Mouse (Mus musculus) heart, postnatal 0 days (tissue): ENCODE data around the gene Tank. TPM values are rescaled to one million over a fixed set of nuclear protein-coding genes. Genes with fewer than 3 reads are reported as not detected.

ENCODE experiments used
- ATAC-seq: fragments of 200-750 bp; cut with Nextera tagmentation; 2 replicates; pipeline ENCODE4 v1.8.0; 2017; ENCODE audit warnings: low read depth, moderate number of reproducible peaks, moderate library complexity; ENCODE audit not compliant: insufficient read depth
- DNase-seq: peaks from one replicate; pipeline ENCODE4 v3.0.0-alpha.2; 2016; ENCODE audit warnings: low spot score
- H3K27ac ChIP-seq: fragments of 300-500 bp; sonication (generic); 2 replicates; pipeline ENCODE4 v1.5.1; 2014; ENCODE audit warnings: low read depth, mild to moderate bottlenecking
- H3K27me3 ChIP-seq: fragments of 300-500 bp; sonication (generic); 2 replicates; pipeline ENCODE4 v1.6.1; 2014; ENCODE audit warnings: low read length, mixed read lengths; ENCODE audit not compliant: control insufficient read depth, insufficient read depth
- H3K36me3 ChIP-seq: fragments of 300-500 bp; sonication (generic); replicated peaks from 2 replicates; pipeline ENCODE4 v1.6.1; 2014; ENCODE audit warnings: low read length, mixed read lengths; ENCODE audit not compliant: control insufficient read depth, insufficient read depth
- H3K4me1 ChIP-seq: fragments of 300-500 bp; sonication (generic); 2 replicates; pipeline ENCODE4 v1.6.1; 2014; ENCODE audit warnings: antibody characterized with exemption; ENCODE audit not compliant: control insufficient read depth, insufficient read depth
- H3K4me2 ChIP-seq: fragments of 300-500 bp; sonication (generic); 2 replicates; pipeline ENCODE4 v1.6.1; 2014; ENCODE audit warnings: low read depth, mild to moderate bottlenecking, low read length, moderate library complexity
- H3K4me3 ChIP-seq: fragments of 300-500 bp; sonication (generic); 2 replicates; pipeline ENCODE4 v1.5.1; 2014; ENCODE audit warnings: low read depth, low read length
- H3K9ac ChIP-seq: fragments of 300-500 bp; sonication (generic); replicated peaks from 2 replicates; pipeline ENCODE4 v1.6.1; 2014; ENCODE audit warnings: low read depth, low read length, mixed read lengths
- H3K9me3 ChIP-seq: fragments of 300-500 bp; sonication (generic); replicated peaks from 2 replicates; pipeline ENCODE4 v1.6.1; 2016; ENCODE audit warnings: low read length; ENCODE audit not compliant: control insufficient read depth
- CTCF ChIP-seq: IDR thresholded peaks from 2 replicates; pipeline ENCODE4 v1.5.1; 2016; ENCODE audit warnings: antibody characterized with exemption, control low read depth, low read depth
- EP300 ChIP-seq: IDR thresholded peaks from 2 replicates; pipeline ENCODE4 v1.6.1; 2016; ENCODE audit warnings: antibody characterized with exemption, low read depth
- WGBS: fragments of 180-500 bp; shearing (Covaris S2); extraction: QIAGEN DNeasy Blood & Tissue Kit; methylation state at CpG from one replicate; pipeline ENCODE4 v1.1.7; 2014; 5-methylcytosine and 5-hydroxymethylcytosine counted together
- polyA plus RNA-seq: library from polyadenylated mRNA; unstranded; fragments of >200 nt; fragmentation: Nextera tagmentation; extraction: Ambion mirVana; gene quantifications from 2 replicates; pipeline ENCODE4 v1.2.1, GENCODE M21; 2015
- total RNA-seq: library from RNA; depleted of rRNA; stranded (reverse); fragments of >200 nt; gene quantifications from 2 replicates; pipeline ENCODE4 v1.2.3, GENCODE M21; 2014; ENCODE audit warnings: low replicate concordance

The Tank gene
- total and polyA plus RNA-seq, 2 experiments from 2014 or later, result 17.3 to 22.2 TPM

DNA sequence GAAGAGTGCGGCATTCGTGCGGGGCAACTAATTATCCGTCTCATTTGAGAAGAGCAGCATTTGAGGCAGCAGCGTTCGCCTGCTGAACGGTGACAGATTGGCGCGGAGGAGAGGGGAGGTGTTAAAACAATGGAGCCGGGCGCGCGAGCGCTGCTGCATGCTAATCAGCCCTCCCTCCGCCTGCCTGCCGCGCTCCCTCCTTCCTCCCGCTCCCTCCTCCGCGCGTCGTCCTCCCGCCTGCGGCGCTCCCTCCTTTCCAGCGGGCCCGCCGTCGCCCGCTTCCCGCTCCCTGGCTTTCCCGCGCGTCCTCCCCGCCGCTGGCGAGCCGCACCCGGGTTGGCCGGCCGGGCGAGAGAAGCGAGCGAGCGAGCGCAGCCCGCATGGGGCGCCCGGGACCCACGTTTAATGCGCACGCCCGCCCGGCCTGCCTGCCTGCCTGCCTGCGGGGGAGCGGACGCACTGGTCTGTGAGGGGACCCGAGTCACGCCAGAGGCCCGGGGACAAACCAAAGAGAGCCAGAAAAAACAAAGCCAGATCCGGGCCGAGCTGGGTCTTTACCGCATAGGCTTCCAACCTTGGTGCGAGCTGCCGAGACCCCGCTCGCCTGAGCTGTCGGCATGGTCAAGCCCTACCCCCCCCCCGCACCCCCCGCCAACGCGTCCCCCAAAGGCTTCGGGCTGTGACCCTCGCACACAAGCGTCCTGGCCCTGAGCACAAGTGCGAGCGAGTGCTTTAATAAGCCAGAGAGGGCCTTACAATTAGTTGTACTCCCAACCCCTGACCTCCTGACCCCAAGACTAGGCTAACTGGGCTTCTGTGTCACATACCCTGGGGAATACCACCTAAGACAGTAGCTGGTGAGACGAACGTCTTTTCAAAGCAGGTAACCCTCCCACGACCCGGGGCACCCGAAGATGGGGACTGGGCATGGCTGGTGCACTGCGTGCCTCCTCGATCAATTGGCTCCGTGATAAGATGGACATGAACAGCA is 78.3 kb downstream of the Tank start:
- TF ChIP-seq CTCF (no peak), EP300 (no peak)
- H3K4me2 ChIP-seq, result peak overlapping the region; percentile 97
- WGBS, result 5% methylated on average over 73 of the region's 85 CpGs
- no peaks in the 10 kb centered on the region for H3K27me3 ChIP-seq
- no peaks in the 10 kb centered on the region for H3K9me3 ChIP-seq
- 0 out of 2 replicates have a peak, but pooled peaks cover 3% of the 10 kb centered on the region for H3K36me3 ChIP-seq
- H3K9ac ChIP-seq, result peak overlapping the region; percentile 55
- peak overlapping the region; percentile 65 for H3K4me3 ChIP-seq
- 0 out of 2 replicates have a peak, but pooled peaks cover 2% of the 10 kb centered on the region for H3K4me1 ChIP-seq
- H3K27ac ChIP-seq, result no peak overlapping the region
- DNase-seq (peak; percentile 49), ATAC-seq (peak; percentile 74)

DNA sequence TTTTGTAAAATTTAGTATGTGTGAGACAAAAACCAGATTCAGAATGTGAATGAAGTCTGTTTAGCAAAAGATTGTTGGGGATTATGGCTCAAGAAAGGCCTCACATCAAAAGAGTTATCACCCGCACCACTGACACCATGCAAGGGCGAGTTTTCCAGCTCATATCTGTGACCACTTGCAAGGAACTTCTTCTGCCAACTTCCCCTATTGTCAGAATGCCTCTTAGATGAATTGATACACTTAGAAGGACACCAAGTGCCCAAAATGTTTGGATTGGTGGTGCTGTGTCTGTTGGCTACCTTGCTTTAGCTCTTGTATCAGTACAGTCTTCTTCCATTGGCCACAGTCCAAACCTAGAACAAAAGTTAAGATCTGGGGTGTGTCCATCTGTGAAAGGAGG is 80.9 kb downstream of the Tank start:
- no peak for DNase-seq
- Histone ChIP-seq H3K9me3 (no peaks in the 10 kb centered on the region), H3K36me3 (no peaks in the 10 kb centered on the region), H3K4me2 (no peak overlapping the region), H3K4me3 (no peak overlapping the region), H3K27ac (no peak overlapping the region), H3K27me3 (no peaks in the 10 kb centered on the region), H3K9ac (no peak overlapping the region), H3K4me1 (0 out of 2 replicates have a peak, but pooled peaks cover 2% of the 10 kb centered on the region)
- no peak for ATAC-seq
- TF ChIP-seq CTCF (no peak), EP300 (no peak)
- WGBS, result 84% methylated on average over 2 of the region's 2 CpGs

- peak; percentile 35 for DNase-seq
- H3K9ac ChIP-seq, result no peak overlapping the region
- H3K9me3 ChIP-seq, result no peaks in the 10 kb centered on the region
- H3K27me3 ChIP-seq, result no peaks in the 10 kb centered on the region
- no peaks in the 10 kb centered on the region for H3K4me1 ChIP-seq
- no peak overlapping the region for H3K4me2 ChIP-seq
- H3K4me3 ChIP-seq, result no peak overlapping the region
- ATAC-seq, result peak; percentile 75
- TF ChIP-seq CTCF (no peak), EP300 (no peak)
- peak overlapping the region; percentile 81 for H3K27ac ChIP-seq
- no peaks in the 10 kb centered on the region for H3K36me3 ChIP-seq
- WGBS, result 52% methylated on average over 10 of the region's 10 CpGs
These were observed 84.4 kb downstream of the Tank start for GRCm38 (mm10) chr2:61662833-61663232.

GRCm38 (mm10) chr2:61663573-61664241 is 85.3 kb downstream of the Tank start:
- no peaks in the 10 kb centered on the region for H3K27me3 ChIP-seq
- no peaks in the 10 kb centered on the region for H3K36me3 ChIP-seq
- no peak overlapping the region for H3K9ac ChIP-seq
- H3K27ac ChIP-seq, result no peak overlapping the region
- WGBS, result 56% methylated on average over 10 of the region's 10 CpGs
- no peaks in the 10 kb centered on the region for H3K4me1 ChIP-seq
- ATAC-seq, result no peak
- no peak overlapping the region for H3K4me3 ChIP-seq
- no peak overlapping the region for H3K4me2 ChIP-seq
- no peak for DNase-seq
- H3K9me3 ChIP-seq, result no peaks in the 10 kb centered on the region
- no peak for TF ChIP-seq CTCF
- TF ChIP-seq EP300, result no peak

DNA sequence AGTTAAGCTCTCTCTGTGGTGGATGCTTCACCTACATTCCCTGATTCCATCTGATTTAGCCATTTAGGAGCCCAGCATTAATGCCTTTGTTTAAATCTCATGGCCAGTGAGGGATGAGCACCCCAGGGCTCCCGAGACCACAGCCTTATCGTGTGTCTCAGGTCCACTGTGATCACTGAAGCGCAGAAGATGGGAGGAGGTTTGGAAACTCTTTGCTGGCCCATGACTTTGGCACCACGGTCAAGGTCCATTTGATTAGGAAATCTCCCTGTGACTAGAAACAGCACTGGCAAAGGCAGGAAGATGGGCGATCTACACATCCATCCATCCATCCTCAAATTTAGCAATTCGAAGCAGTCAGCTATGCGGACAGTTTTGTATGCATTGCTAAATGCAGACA is 89.0 kb downstream of the Tank start:
- H3K4me1 ChIP-seq, result no peaks in the 10 kb centered on the region
- WGBS, result 87% methylated on average over 7 of the region's 7 CpGs
- H3K4me3 ChIP-seq, result no peak overlapping the region
- no peaks in the 10 kb centered on the region for H3K36me3 ChIP-seq
- DNase-seq, result no peak
- H3K9ac ChIP-seq, result no peak overlapping the region
- no peaks in the 10 kb centered on the region for H3K27me3 ChIP-seq
- H3K4me2 ChIP-seq, result no peak overlapping the region
- H3K27ac ChIP-seq, result no peak overlapping the region
- ATAC-seq, result no peak
- TF ChIP-seq EP300, result no peak
- H3K9me3 ChIP-seq, result no peaks in the 10 kb centered on the region
